Mouse (Mus musculus): ENCODE measurements at regions not wholly inside any gene's neighbourhood (a gene's known extent, or its start where the extent isn't known, plus 50 kb on each side); places are given as distances from the start of the nearest gene placed in this dataset.

DNA sequence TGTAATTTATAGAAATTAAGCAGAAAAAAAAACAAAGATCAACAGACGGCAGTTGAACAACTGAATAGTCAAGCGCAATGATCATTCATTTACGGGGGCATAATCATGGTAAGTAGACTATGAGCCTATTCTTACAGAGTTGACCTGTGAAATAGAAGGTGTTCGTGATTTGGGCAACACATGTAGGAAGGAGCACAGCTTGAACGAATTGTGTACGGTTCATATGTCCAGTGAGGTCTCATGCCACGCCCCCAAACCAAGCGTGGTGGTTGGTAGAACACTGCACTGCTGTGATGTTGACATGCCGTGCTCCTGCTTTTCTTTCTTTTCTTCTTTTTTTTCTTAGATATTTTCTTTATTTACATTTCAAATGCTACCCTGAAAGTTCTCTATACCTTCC lies 563.1 kb downstream of the Etv1 start:
- Histone ChIP-seq H3K27me3 (ENCODE audit: control insufficient read depth, insufficient read depth, low read length) (no peaks in the 10 kb centered on the region), H3K36me3 (ENCODE audit: control insufficient read depth, insufficient read depth, low read length) (no peaks in the 10 kb centered on the region), H3K27ac (ENCODE audit: control insufficient read depth, insufficient read depth, low read depth, low read length) (no peak overlapping the region), H3K4me3 (ENCODE audit: control insufficient read depth, low read depth, low read length) (no peak overlapping the region), H3K4me1 (ENCODE audit: control insufficient read depth, insufficient read depth, low read length) (no peaks in the 10 kb centered on the region)
- TF ChIP-seq CTCF (IDR thresholded peaks at IDR 0.05; ENCODE audit: control insufficient read depth, insufficient read depth, insufficient replicate concordance, low read depth, low read length): no peak
- TF ChIP-seq POLR2A (IDR thresholded peaks at IDR 0.05; ENCODE audit: control insufficient read depth, low read depth, low read length): no peak

DNA sequence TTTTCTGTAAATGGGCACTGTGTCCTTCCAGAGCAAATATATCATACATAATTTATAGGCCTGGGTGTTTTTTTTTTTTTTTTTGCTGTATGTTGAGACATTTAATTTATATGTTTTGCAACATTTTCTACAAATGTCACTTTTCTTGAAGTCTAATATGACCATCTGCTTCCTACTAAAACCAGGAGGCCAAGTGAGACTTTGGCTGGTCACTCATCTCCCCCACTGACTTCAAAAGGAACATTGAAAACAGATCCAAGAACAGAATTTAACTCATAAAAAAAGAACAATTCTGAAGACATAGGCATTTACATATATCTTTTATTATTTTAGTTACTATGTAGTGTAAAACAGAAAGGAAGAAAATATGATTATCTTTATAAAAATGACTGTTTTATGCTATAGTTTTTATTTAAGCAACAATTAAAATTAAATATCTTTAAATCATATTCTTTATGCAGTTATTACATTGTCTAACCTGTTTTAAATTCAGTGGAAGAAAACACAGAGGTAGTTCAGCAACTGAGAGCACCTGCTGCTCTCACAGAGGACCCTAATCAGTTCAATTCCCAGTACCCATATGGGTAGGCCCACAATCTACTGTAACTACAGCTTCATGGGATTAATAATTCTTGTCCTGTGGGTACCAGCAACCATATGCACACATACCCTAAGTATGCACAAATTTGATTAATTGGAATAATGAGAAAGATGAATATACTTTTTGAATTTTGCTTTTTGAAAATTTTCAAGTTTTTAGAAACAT lies 592.5 kb downstream of the Etv1 start:
- Histone ChIP-seq H3K4me1 (ENCODE audit: control insufficient read depth, insufficient read depth, low read length) (no peaks in the 10 kb centered on the region), H3K36me3 (ENCODE audit: control insufficient read depth, insufficient read depth, low read length) (no peaks in the 10 kb centered on the region), H3K27me3 (ENCODE audit: control insufficient read depth, insufficient read depth, low read length) (no peaks in the 10 kb centered on the region), H3K4me3 (ENCODE audit: control insufficient read depth, low read depth, low read length) (no peak overlapping the region), H3K27ac (ENCODE audit: control insufficient read depth, insufficient read depth, low read depth, low read length) (no peak overlapping the region)
- TF ChIP-seq POLR2A (IDR thresholded peaks at IDR 0.05; ENCODE audit: control insufficient read depth, low read depth, low read length) (no peak), CTCF (IDR thresholded peaks at IDR 0.05; ENCODE audit: control insufficient read depth, insufficient read depth, insufficient replicate concordance, low read depth, low read length) (no peak)

GRCm38 (mm10) chr12:39373721-39374120 lies 594.5 kb downstream of the Etv1 start:
- Histone ChIP-seq H3K27ac (ENCODE audit: control insufficient read depth, insufficient read depth, low read depth, low read length) (no peak overlapping the region), H3K36me3 (ENCODE audit: control insufficient read depth, insufficient read depth, low read length) (no peaks in the 10 kb centered on the region), H3K27me3 (ENCODE audit: control insufficient read depth, insufficient read depth, low read length) (no peaks in the 10 kb centered on the region), H3K4me1 (ENCODE audit: control insufficient read depth, insufficient read depth, low read length) (no peaks in the 10 kb centered on the region), H3K4me3 (ENCODE audit: control insufficient read depth, low read depth, low read length) (no peak overlapping the region)
- TF ChIP-seq POLR2A (IDR thresholded peaks at IDR 0.05; ENCODE audit: control insufficient read depth, low read depth, low read length) (no peak), CTCF (IDR thresholded peaks at IDR 0.05; ENCODE audit: control insufficient read depth, insufficient read depth, insufficient replicate concordance, low read depth, low read length) (no peak)
